ENCODE assay signal across 7 mouse cellular contexts in the genomic region with DNA sequence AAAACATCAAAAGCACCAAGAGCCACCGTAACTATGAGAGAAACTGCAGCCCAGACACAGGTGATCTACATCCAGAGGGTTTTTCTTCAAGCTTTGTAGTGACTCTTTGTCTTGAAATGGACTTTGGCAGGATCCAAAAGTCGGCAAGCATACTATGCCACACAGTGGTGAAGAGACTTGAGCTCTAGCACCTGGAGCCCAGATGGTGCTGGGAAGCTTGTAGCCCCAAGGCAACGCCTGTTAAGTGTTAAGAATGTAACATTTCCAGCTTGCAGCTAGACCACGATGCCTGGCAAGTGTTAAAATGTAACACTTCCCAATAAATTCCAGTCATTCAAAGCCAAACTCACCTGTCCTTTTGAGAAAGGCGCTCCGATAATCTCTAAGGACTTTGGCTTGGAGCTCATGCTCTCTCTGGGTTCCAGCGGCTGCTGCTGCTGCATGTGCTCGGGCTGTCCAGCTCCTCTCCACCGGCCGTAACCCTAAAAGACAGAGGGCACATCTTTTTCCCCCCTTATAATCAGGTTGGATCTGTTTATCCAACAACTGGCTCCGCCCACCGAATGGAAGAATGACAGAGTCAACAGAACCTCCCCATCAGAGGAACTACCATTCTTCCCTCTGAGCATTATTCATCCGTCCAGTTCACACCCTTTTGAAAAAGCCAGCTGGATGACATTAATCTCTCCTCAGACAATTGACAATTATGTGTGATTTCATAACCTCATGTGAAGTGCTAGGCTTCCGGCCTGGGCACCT. TPM values are rescaled to one million over a fixed set of nuclear protein-coding genes. Genes with fewer than 3 reads are reported as not detected.
DNase-seq lines count a peak whose midpoint lies in the region; ATAC-seq and TF ChIP-seq lines count a peak whose summit lies in the region.

A gene (minus strand): TSS at position 523 of the 759 bp plus-strand sequence.

- WGBS in lung, embryonic 16.5 days: 12% methylated on average over 14 of the region's 14 CpGs
- WGBS in embryonic facial prominence, embryonic 14.5 days: 27% methylated on average over 14 of the region's 14 CpGs
- 15% methylated on average over 14 of the region's 14 CpGs for WGBS in limb, embryonic 11.5 days
- WGBS in small intestine, adult 2 months: 20% methylated on average over 14 of the region's 14 CpGs

- no peaks in the 10 kb centered on the region for H3K27me3 ChIP-seq in lung, embryonic 16.5 days (ENCODE audit: control insufficient read depth, insufficient read depth, low read depth, low read length)
- H3K27me3 ChIP-seq in embryonic facial prominence, embryonic 14.5 days (replicated peaks; ENCODE audit: control insufficient read depth, insufficient read depth, low read length): no peaks in the 10 kb centered on the region
- H3K27me3 ChIP-seq in limb, embryonic 11.5 days (ENCODE audit: control insufficient read depth, insufficient read depth, low read length): no peaks in the 10 kb centered on the region
- H3K27me3 ChIP-seq in small intestine, adult 2 months (ENCODE audit: control insufficient read depth, insufficient read depth, low read length): no peaks in the 10 kb centered on the region

- H3K4me3 ChIP-seq in lung, embryonic 16.5 days (ENCODE audit: low read length): peak within 1 kb of the TSS; percentile 22; the same call in 1 of the 2 replicates
- no peak within 1 kb of the TSS for H3K4me3 ChIP-seq in embryonic facial prominence, embryonic 14.5 days (ENCODE audit: low read depth, low read length)
- H3K4me3 ChIP-seq in limb, embryonic 11.5 days (ENCODE audit: low read depth, low read length): no peak within 1 kb of the TSS
- H3K4me3 ChIP-seq in small intestine, adult 2 months (ENCODE audit: low read depth, low read length): peak within 1 kb of the TSS; percentile 52

- DNase-seq in lung, adult 18-20 months: no peak
- peak; percentile 84 for DNase-seq in embryonic facial prominence, embryonic 14.5 days (ENCODE audit: low spot score)
- DNase-seq in limb, embryonic 11.5 days (ENCODE audit: low spot score): peak; percentile 85
- no peak for DNase-seq in layer of hippocampus, adult 9-11 months
- DNase-seq in urinary bladder, postnatal 10 days (ENCODE audit: low spot score): no peak

- no peak for TF ChIP-seq CTCF in small intestine, adult 2 months (IDR thresholded peaks at IDR 0.05; ENCODE audit: extremely low read depth, insufficient read length, insufficient replicate concordance, low read depth, low read length)

- peak within 1 kb of the TSS; percentile 43 for H3K4me2 ChIP-seq in lung, embryonic 16.5 days (ENCODE audit: low read depth, low read length)
- peak within 1 kb of the TSS; percentile 41 for H3K4me2 ChIP-seq in embryonic facial prominence, embryonic 14.5 days (ENCODE audit: low read depth, low read length)
- peak within 1 kb of the TSS; percentile 20 for H3K4me2 ChIP-seq in limb, embryonic 11.5 days (ENCODE audit: low read depth, severe bottlenecking)

- TF ChIP-seq POLR2A in small intestine, adult 2 months (IDR thresholded peaks at IDR 0.05; ENCODE audit: low read depth, low read length): no peak

- peaks cover 11% of the 10 kb centered on the region for H3K4me1 ChIP-seq in lung, embryonic 16.5 days (replicated peaks; ENCODE audit: control insufficient read depth, insufficient read depth, low read length)
- H3K4me1 ChIP-seq in embryonic facial prominence, embryonic 14.5 days (ENCODE audit: control insufficient read depth, insufficient read depth, low read length): peaks cover 11% of the 10 kb centered on the region
- peaks cover 10% of the 10 kb centered on the region; the same call in 1 of the 2 replicates for H3K4me1 ChIP-seq in limb, embryonic 11.5 days (ENCODE audit: control insufficient read depth, insufficient read depth, low read length)
- H3K4me1 ChIP-seq in small intestine, adult 2 months (ENCODE audit: control insufficient read depth, insufficient read depth, insufficient read length, low read length): peaks cover 8% of the 10 kb centered on the region; the same call in 1 of the 2 replicates

- no peaks in the 10 kb centered on the region for H3K36me3 ChIP-seq in lung, embryonic 16.5 days (ENCODE audit: control insufficient read depth, insufficient read depth, low read length)
- no peaks in the 10 kb centered on the region for H3K36me3 ChIP-seq in embryonic facial prominence, embryonic 14.5 days (ENCODE audit: control insufficient read depth, insufficient read depth, low read length)
- no peaks in the 10 kb centered on the region for H3K36me3 ChIP-seq in limb, embryonic 11.5 days (ENCODE audit: control insufficient read depth, insufficient read depth, low read length)
- no peaks in the 10 kb centered on the region for H3K36me3 ChIP-seq in small intestine, adult 2 months (ENCODE audit: control insufficient read depth, insufficient read depth, low read length)

- H3K9ac ChIP-seq in lung, embryonic 16.5 days (ENCODE audit: low read length): no peak within 1 kb of the TSS
- peak within 1 kb of the TSS; percentile 25; the same call in 1 of the 2 replicates for H3K9ac ChIP-seq in embryonic facial prominence, embryonic 14.5 days (ENCODE audit: low read depth, low read length)
- H3K9ac ChIP-seq in limb, embryonic 11.5 days (ENCODE audit: low read length): no peak within 1 kb of the TSS

- no peaks in the 10 kb centered on the region for H3K9me3 ChIP-seq in lung, embryonic 16.5 days (ENCODE audit: control insufficient read depth, low read length)
- no peaks in the 10 kb centered on the region for H3K9me3 ChIP-seq in embryonic facial prominence, embryonic 14.5 days (ENCODE audit: control insufficient read depth, low read length)
- H3K9me3 ChIP-seq in limb, embryonic 11.5 days (ENCODE audit: control insufficient read depth, low read length): no peaks in the 10 kb centered on the region

- no peak within 1 kb of the TSS for H3K27ac ChIP-seq in lung, embryonic 16.5 days (ENCODE audit: low read length)
- no peak within 1 kb of the TSS for H3K27ac ChIP-seq in embryonic facial prominence, embryonic 14.5 days (replicated peaks; ENCODE audit: low read depth, low read length)
- H3K27ac ChIP-seq in limb, embryonic 11.5 days (replicated peaks; ENCODE audit: low read depth, low read length): 0 out of 2 replicates have a peak within 1 kb of the TSS, but pooled peaks have one; percentile 33
- H3K27ac ChIP-seq in small intestine, adult 2 months (ENCODE audit: insufficient read depth, low read depth, low read length): peak within 1 kb of the TSS; percentile 56; the same call in 1 of the 2 replicates

- peak; percentile 72; the same call in 1 of the 2 replicates for ATAC-seq in lung, embryonic 16.5 days (ENCODE audit: low read depth)
- peak; percentile 68; the same call in 1 of the 2 replicates for ATAC-seq in embryonic facial prominence, embryonic 14.5 days (ENCODE audit: low read depth)
- peak; percentile 71 for ATAC-seq in limb, embryonic 11.5 days (ENCODE audit: insufficient number of reproducible peaks, low FRiP score, low TSS enrichment, low read depth)

RNA-seq across cellular contexts. Expression of the gene that starts here (rescaled TPM):
- polyA plus RNA-seq in lung, embryonic 16.5 days (2015; fragmentation: Nextera tagmentation; extraction: Ambion mirVana): 1.6 and 3.5 TPM in 2 replicates
- 5.1 and 5.3 TPM in 2 replicates for polyA plus RNA-seq in embryonic facial prominence, embryonic 14.5 days (2014; fragmentation: Nextera tagmentation; extraction: Ambion mirVana)
- polyA plus RNA-seq in limb, embryonic 11.5 days (2014; fragmentation: Nextera tagmentation; extraction: Ambion mirVana): 6.4 and 10.1 TPM in 2 replicates
- 0.22 and 2.3 TPM in 2 replicates for polyA plus RNA-seq in small intestine, adult 2 months (2012; rRNA removed)

Comparison
In these comparisons a context has a peak if more than half of its experiments do, and no peak if none do; other contexts are left out.
1. H3K27ac ChIP-seq: peak in limb, embryonic 11.5 days (single experiment) and small intestine, adult 2 months (single experiment); none in lung, embryonic 16.5 days (single experiment) and embryonic facial prominence, embryonic 14.5 days (single experiment).
2. H3K4me3 ChIP-seq: peak in lung, embryonic 16.5 days (single experiment) and small intestine, adult 2 months (single experiment); none in embryonic facial prominence, embryonic 14.5 days (single experiment) and limb, embryonic 11.5 days (single experiment).
3. DNase-seq: peak in embryonic facial prominence, embryonic 14.5 days (single experiment) and limb, embryonic 11.5 days (single experiment); none in lung, adult 18-20 months (0 of 2), layer of hippocampus, adult 9-11 months (single experiment) and urinary bladder, postnatal 10 days (single experiment).
4. Peak in every context shown above with its lines, with median percentiles within 50 percentile points of each other: ATAC-seq and H3K4me2 ChIP-seq.